Mouse (Mus musculus): ENCODE data around the gene Usp10. TPM values are rescaled to one million over a fixed set of nuclear protein-coding genes. Genes with fewer than 3 reads are reported as not detected.

The Usp10 gene
- total RNA-seq (2021): 110 and 153 TPM in 2 replicates
- long read RNA-seq, transcript Usp10-210 (14 exons, 3,726 nt): minor isoform, 13 of 59 reads
- long read RNA-seq, transcript Usp10-202 (14 exons, 3,274 nt): major isoform, 14 of 59 reads
- long read RNA-seq, partial matches to known transcripts: 30 of 59 reads
- long read RNA-seq, other reads (novel, unspliced or antisense): 2 of 59 reads

DNA sequence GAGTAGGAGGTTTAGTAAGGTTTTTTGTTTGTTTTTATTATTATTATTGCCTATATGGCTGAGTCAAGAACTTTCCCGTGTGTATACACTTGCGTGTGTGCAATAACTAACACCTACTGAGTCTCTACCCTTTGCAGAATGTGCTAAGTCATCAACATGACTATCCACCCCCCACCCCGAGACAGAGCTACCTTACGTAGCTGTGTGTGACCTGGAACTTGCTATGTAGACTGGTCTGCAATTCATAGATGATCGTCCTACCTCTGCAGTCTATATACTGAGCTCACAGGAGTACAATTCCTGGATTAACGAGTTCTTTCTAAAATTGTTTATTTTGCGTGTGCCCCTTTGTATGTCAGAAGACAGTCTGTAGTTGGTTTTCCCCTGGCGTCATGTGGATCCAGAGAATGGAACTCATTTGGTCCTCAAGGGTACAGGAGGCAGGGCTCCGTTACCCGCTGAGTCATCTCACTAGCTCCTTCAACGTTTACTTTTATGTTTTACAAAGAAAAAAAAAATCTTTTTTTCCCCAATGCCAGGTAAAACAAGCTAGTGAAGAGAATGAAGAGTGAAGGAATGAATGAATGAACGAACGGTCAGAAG, at the start of gene Usp10:
Usp10 (plus strand) TSS at position 417 of the 603 bp plus-strand sequence.
- DNase-seq: no peak

DNA sequence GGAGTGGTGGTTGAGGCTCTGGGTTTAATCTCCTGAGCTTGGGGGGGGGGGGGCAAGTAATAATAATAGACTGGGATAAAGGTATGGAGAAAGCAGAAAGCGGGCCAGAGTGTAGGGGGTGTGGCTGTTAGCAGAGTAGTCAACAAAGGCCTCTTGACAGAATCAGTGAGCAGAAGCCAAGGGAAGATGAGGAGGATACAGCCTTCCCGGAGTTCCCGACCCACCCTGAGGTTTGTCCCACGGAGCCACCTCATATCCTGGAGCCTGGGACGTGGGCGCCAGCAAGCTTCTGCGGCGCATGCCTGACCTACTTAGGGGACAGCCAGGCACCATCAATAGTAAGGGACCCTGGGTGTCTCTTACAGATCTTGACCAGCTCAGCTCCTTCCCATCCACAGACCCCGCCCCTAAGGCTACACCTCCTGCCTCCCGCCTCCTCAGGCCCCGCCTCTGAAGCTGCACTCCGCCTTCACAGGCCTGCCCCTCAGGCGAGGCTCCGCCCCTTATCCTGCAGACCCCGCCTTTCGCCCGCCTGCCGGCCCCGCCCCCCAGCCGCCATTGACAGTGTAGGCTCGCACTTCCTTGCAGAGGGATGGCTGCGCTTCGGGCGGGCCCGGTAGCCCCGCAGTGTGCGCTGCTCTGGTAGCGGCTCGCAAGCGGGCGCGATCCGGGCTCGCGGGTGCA, 48.3 kb upstream of the Usp10 start, which contains the start of gene Klhl36:
Klhl36 (plus strand) TSS at position 561 of the 684 bp plus-strand sequence.
- DNase-seq: peak; percentile 99

DNA sequence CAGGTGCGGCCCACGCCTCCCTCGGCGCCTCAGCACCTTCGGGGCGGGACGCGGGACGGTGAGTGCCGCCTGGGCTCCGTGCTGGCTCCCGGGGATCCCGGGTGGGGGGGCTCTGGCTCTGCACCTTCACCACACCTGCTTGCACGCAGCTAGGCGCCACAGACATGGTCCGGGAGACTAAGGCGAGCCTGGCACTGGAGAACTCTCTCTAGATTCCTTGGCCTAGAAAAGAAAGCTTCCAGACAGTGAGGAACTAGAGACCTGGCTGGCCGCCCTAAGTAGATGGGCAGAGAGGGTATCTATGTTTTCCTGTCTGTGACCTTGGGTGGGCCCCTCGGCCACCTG, 47.8 kb upstream of the Usp10 start:
- no peak for DNase-seq

DNA sequence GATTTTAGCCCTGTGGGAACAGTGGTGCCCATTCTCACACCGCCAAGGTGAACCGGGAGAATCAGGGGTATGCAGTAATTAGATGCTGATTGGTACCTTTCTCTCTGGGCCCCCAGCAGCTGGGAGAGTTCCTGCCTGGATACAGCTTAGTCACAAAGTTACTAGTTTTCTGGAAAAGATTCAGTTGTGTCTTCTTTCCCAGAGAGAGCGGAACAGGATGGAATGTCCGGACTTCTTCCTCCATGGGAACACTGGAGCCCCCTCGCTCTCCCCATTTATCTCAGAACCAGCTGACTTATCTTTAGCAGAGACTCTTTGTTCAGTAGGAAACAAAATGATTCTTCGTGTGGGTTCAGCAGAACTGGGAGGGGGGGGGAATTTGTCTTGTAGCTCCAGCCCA, 47.4 kb upstream of the Usp10 start:
- DNase-seq: no peak

GRCm38 (mm10) chr8:119869616-119870015, 40.5 kb upstream of the Usp10 start:
- DNase-seq: no peak

DNA sequence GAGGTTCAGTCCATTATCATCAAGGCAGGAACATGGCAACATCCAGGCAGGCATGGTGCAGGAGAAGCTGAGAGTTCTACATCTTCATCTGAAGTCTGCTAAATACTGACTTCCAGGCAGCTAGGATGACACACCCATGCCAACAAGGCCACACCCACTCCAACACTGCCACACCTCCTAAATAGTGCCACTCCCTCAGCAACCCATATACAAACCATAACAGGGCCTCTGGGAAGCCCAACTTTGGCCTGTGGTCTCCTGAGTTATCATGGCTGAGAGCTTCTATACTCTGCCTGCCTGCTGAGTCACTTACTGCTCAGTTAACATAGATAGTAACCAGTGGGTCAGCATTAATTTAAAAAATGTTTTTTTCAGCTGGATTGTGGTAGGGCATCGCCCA, 37.0 kb upstream of the Usp10 start:
- no peak for DNase-seq

- DNase-seq: no peak
These were observed 28.9 kb upstream of the Usp10 start for GRCm38 (mm10) chr8:119881301-119881700.

- no peak for DNase-seq
These were observed 28.2 kb upstream of the Usp10 start for GRCm38 (mm10) chr8:119881917-119882316.

GRCm38 (mm10) chr8:119883281-119883680, 26.9 kb upstream of the Usp10 start:
- no peak for DNase-seq

DNA sequence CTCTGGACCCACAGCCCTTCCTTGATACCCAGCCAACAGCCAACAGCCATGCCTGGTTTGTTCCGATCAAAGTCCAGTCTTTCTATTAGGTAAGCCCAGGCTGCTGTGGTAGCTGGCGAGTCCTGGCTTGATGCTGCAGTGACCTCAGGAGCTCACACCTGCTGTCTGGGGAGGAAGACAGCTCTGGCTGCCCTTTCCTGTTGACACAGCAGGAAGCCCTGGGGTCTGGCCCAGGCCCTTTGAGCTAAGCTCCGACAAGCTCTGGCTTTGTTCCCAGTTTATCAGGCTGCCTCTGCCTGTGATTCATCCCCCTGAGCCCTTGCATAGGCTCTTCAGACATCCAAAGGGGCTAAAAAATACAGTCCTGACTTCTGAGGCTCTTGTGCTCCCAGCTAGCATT, 24.5 kb upstream of the Usp10 start:
- peak; percentile 68 for DNase-seq

DNA sequence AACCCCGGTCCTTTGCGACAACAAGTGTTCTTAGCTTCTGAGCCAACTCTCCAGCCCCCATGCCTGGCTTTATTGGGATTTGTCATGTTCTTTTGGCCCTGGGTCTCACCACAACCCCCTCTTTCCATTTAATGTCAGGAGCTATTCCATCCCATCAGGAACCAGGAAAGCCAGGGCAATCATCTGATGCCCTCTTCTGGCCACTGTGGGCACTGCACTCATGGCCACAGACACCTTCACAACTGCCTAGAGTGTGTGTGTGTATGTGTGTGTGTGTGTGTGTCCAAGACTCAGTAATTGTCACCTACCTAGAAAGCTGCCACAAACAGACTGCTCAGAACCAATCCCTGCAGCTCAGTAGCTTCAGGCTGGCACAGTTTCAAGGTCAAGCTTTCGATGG, 23.0 kb upstream of the Usp10 start:
- peak; percentile 49 for DNase-seq

GRCm38 (mm10) chr8:119888012-119888411, 22.1 kb upstream of the Usp10 start:
- no peak for DNase-seq

DNA sequence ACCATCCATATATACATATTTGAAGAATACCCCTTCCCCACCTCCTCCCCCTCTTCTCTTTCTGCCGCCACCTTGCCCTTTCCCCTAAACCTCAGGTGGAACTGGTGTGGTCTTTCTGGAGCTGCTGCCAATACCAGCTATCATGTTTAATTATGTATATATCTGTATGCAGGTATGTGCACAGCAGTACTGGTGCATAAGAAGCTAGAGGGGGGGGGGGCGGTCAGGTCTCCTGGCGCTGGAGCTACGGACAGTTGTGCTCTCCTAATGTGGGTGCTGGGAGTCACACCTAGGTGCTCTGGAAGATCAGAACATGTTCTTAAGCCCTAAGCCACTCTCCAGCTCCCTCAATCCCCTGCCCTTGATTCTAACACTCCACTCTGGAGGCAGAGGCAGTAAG, 13.1 kb upstream of the Usp10 start:
- no peak for DNase-seq

DNA sequence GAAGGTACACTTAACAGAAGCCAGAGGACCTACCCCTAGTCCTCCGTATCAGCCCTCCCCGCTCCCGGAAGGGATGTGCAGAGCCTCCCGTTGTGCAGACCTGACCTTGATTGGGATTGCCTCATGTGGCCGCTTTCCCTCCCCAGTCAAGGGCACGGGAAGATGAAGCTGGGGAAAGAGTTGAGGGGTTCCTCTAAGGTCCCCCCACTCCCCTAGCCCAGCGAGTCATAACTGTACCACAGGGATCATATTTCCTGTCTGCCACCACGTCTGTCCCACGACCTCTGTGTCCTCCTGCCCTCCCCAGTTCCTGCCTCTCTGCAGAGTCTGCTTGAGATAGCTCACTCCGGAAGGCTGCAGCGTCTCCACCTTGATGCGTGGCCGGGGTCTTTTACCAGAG, 12.2 kb upstream of the Usp10 start:
- DNase-seq: peak; percentile 31

DNA sequence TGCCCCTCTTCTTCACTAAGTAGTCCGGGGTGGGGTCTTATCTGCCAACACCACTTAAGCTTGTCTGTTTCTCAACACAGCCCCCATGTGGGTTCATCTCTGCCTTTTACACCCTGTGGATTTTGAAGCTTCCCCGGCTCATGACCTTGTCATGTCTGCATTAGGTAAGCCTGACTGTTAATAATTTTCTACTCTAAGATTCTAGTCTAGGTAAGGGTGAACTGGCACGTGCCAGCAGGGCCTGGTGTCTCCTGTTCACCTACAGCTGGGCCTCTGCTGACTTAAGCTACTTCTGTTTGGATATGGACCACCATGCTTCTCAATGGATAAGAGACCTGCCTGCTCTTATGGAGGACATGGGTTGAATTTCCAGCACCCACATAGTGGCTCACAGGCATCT, 8.8 kb upstream of the Usp10 start:
- DNase-seq: no peak

- peak; percentile 50 for DNase-seq
These were observed 8.2 kb upstream of the Usp10 start for GRCm38 (mm10) chr8:119901952-119902351.

GRCm38 (mm10) chr8:119904323-119904911, 5.7 kb upstream of the Usp10 start:
- DNase-seq: no peak

DNA sequence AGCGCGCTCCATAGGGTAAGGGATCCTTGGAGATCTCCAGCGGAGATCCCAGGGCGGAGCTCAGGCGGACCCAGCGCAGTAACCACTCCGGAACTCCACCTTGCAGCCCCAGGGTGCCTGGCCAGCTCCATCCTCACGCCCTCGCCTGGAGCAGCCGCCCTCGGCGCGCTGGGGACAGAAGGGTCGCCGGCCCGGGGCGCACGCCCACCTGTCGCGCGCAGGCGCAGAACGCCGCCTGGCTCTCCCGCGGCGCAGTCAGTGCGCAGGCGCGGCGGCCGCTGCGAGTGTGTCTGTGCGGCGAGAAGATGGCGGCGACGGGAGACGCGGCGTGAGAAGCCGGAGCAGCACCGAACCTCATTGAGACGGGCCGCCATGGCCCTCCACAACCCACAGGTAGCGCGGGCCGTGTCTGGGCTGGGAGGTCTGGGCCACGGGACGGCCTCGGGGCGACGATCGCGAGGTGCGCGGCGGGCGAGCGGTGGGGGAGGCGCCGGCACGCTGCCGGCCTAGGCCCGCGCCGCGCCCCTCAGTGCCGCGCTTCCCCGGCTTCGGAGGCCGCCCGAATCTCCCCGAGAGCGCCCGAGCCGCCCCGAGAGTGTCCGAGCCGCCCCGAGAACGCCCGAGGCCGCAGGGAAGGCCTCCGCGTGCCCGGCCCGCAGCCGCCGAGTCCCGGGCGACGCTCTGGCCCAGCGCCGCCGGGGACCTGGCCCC, 542 bp downstream of the Usp10 start, which contains the start of gene Gm20388:
Gm20388 (plus strand) TSS at position 295 of the 711 bp plus-strand sequence.
- peak; percentile 91 for DNase-seq

GRCm38 (mm10) chr8:119911258-119911962, 1.2 kb downstream of the Usp10 start:
- no peak for DNase-seq

- DNase-seq: no peak
These were observed 2.5 kb downstream of the Usp10 start for GRCm38 (mm10) chr8:119912643-119913042.

DNA sequence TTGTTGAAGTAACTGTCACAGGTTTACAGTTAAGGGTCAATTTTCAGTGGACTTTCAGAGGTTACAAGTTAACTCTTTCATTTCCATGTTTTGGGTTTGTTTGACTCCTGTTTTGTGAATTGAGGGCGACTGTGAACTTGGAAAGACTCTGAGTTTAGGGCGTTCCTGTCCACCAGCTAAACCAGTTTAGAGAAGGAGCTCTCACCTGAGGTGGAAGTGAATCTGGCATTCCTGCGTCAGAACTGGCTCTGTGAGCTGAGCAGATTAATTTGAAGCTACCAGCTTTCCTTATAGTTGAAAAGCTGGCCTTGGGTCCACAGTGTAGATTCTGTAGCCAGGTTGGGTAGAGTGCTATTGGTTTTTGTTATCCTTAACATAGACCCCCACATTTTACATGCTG, 3.0 kb downstream of the Usp10 start:
- no peak for DNase-seq

DNA sequence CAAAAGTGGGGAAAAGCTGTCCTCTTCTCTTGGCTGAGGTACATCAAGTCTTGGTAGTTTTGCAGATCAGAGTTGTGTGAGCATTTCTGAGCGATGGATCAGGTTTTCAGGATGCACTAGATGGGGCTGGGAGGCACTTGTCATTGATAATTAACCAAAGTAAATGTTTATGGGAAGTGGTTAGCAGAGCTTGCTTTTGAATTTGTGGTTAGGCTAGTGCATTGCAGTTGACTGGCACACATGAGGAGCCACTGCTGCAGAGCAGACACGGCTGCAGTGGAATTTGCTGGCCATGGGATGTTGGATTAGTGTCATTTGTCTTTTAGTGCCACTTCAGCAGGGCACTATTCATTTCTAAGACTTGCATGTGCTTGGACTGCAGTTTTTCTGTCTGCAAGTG, 4.0 kb downstream of the Usp10 start:
- no peak for DNase-seq
